Mouse (Mus musculus): ENCODE measurements around the gene Calhm2. TPM values are rescaled to one million over a fixed set of nuclear protein-coding genes. Genes with fewer than 3 reads are reported as not detected.

Calhm2 gene
- total RNA-seq, 2 experiments from 2014 or later: 3.4 to 3.9 TPM

DNA sequence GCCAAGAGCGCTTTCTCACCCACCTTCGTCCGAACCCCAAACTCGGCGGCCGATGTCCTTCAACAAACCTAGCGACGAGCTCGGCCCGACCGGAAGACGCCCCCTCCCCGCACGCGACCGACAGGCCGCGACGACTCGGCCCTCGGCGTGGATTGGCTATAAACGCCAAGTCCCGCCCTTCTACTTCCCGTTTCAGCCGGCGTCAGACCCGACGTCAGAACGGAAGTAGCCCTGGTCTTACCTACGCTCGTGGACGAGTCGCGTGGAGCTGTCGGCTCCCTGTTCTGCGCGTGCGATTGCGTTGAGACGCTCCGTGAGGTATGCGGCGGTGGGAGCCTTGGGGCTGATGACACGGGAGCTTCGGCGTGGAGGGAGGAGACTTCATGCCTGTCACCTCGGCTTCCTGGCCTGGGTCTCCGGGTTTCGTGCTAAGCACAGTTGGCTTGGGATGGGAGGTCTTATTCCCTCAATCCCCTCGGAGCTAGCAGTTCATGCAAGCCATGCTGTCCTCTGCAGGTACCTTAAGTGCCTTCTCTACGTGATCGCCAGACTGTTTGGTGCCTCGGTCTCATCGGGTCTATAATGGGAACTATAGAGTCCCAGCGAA, 47.4 kb downstream of the Calhm2 start, which contains the start of the genes Usmg5 and Pdcd11:
TSS of gene Usmg5 (minus strand) at position 98 of the 607 bp plus-strand sequence.
TSS of gene Pdcd11 (plus strand) at position 219 of the 607 bp plus-strand sequence.
- intact Hi-C loops (cut with DNase I): no loop called here
- peak; percentile 92 for DNase-seq (ENCODE audit: low spot score)

DNA sequence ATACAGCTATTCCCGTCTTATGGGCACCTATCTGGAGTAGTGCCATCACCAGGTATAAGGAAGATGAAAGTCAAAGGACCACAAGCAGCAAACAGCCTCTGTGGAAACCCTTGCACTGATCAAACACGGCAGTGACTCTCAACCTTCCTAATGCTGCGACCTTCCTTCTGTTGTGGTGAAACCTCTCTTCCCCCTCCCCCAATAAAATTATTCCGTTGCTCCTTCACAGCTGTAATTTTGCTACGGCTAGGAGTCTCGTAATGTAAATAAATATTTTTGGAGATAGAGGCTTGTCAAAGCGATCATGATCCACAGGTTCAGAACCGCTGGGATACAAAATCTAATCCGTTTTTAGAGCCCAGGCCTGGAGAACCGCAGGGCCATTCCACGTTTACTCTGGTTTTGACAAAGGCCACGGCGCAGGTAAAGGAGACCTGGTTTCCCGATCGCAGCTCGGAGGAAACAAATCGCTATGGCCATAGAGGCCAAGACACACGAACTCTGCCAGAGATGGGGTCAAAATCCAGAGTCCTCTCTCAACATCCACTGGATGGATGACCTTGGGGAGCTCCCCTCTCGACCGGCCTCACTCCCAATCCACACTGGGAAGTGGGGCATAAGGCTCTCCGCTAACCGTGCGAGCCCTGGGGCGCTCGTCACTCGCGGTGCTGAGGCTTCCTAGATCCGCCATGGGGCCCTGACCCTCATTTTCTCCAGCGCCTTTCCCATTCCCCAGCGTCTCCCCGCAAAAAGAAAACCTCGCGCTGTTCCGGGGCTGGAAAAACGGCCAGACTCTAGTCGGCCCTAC, 48.2 kb downstream of the Calhm2 start:
- intact Hi-C loops (cut with DNase I): loop anchor here (2.0 kb wide), 1 partner anchor 21 kb away; no protein-coding TSS in a partner anchor
- no peak for DNase-seq (ENCODE audit: low spot score)

DNA sequence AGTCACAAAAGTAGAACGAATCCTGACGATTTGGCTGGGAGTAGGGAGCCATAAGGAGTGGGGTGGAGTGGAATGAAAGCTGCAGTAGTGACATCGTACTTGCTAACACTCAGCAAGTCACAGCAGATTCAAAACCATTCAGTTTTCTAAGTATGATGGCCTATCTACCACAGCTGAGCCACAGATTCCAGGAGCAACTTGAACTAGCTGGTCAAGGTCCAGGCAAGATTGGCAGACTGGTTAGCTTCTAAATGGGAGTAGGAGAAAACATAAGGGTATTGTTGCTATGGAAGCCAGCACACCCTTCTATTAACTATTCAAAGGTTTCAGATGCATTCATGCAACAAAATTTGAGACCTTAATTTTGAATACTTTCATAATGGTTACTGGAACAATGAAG, 49.9 kb downstream of the Calhm2 start:
- no peak for DNase-seq (ENCODE audit: low spot score)
- intact Hi-C loops (cut with DNase I): loop anchor here (2.0 kb wide), 1 partner anchor 19 kb away; no protein-coding TSS in a partner anchor

DNA sequence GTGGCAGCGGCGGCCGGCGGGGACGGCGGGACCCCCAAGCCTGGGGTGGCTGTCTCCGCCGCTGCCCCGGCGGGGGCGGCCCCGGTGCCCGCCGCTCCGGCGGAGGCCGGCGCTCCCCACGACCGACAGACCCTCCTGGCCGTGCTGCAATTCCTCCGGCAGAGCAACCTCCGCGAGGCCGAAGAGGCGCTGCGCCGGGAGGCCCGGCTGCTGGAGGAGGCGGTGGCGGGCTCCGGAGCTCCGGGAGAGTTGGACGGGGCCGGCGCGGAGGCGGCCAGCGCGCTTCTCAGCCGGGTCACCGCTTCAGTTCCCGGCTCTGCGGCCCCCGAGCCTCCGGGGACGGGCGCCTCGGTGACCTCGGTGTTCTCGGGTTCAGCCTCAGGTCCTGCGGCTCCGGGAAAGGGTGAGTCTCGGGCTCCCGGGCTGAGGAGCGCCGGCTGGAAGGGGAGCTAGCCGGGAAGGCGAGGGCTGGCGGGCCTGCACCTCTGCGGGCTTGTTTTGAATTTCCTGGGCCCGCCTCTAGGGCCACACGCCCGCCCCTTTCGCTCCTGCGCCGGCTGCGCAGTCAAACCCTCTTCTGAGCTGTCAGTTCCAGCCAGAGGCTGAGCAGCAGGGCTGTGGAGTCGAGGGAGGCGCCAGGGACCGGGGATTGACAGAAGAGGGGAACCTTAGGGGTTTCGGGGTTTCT, 70.0 kb downstream of the Calhm2 start:
- DNase-seq (ENCODE audit: low spot score): peak; percentile 70
- intact Hi-C loops (cut with DNase I): loop anchor here (2.0 kb wide), 1 partner anchor 21 kb away; no protein-coding TSS in a partner anchor

DNA sequence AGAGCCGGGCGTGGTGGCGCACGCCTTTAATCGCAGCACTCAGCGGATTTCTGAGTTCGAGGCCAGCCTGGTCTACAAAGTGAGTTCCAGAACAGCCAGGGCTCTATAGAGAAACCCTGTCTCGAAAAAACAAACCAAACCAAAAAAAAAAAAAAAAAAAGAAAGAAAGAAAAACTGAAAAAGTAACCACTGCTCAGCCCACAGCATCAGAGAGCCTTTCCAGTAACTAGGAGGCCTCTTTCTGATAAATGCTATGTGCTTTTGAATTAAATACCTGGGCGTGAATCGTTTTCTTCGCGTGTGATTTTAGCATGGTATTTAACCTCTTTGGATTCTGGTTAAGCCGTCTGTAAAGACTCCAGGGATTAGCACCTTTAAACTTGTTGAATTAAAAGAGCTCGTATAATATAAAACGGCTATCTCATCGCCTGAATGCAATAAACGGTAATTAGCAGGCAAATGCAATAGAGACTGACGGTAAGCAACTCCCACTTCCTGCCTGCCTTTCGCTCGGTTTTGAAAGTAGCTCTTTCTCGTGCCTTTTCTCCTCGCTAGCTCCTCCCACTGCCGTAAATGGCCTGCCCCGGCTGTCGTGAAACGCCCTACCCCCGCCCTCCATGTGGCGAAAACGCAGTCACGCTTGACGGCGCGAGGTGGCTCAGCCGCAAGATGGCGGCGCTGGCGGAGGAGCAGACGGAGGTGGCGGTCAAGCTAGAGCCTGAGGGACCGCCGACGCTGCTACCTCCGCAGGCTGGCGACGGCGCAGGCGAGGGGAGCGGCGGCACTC, 70.8 kb downstream of the Calhm2 start, which contains the start of gene Taf5:
TSS of gene Taf5 (plus strand) at position 651 of the 787 bp plus-strand sequence.
- peak; percentile 93 for DNase-seq (ENCODE audit: low spot score)
- intact Hi-C loops (cut with DNase I): no loop called here

DNA sequence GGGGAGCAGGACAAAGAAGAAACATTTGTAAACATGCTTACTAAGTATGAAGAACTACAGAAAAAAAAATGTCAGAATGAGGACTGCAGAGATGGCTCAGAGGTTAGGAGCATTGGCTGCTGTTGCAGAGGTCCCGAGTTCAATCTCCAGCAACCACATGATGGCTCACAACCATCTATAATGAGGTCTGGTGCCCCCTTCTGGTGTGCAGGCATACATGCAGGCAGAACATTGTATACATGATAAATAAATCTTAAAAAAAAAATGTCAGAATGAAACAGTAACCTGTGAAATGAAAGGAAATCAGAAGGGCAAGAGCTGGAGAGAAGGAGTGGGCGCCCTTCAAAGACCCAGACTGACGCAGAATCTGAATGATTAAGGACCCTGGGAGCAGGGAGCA, 72.2 kb downstream of the Calhm2 start:
- no peak for DNase-seq (ENCODE audit: low spot score)
- intact Hi-C loops (cut with DNase I): no loop called here

DNA sequence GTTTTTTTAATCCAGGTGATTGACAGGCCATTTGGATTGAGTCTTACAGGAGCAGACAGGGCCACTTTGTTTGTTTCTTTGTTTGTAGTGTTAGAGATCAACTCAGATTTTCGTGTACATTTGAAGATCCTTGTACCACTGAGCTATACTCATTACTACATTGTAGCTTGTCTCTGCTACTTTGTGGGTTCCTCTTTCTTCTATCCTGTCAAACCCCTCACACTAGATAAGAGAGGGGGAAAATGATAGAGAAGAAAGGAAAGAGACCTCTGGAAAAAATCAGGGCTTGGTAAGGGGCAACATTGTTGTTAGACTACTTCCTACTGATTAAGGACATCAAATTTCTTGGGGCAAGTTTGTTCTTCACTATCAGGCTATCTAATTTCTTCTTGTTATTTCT, 80.4 kb downstream of the Calhm2 start:
- DNase-seq (ENCODE audit: low spot score): no peak
- intact Hi-C loops (cut with DNase I): no loop called here

Other genes starting within 250 kb of the Calhm2 start
- gene Ina, start 123.6 kb downstream of the Calhm2 start, total RNA-seq (2021): not detected
- 10 to 100 TPM; 65.0 to 71.7 TPM for gene Nt5c2, start 123.1 kb downstream of the Calhm2 start, total RNA-seq (2021)
- 1 to 10 TPM; 2.8 to 3.2 TPM for gene Pcgf6, start 87.4 kb downstream of the Calhm2 start, total RNA-seq (2021)
- 1 to 10 TPM; 2.7 to 3.5 TPM for gene Taf5, start 70.5 kb downstream of the Calhm2 start, total RNA-seq (2021)
- gene Usmg5, start 47.6 kb downstream of the Calhm2 start, total RNA-seq (2021): 1,000 to 10,000 TPM; 2,458 to 2,607 TPM
- gene Pdcd11, start 47.5 kb downstream of the Calhm2 start, total RNA-seq (2021): 10 to 100 TPM; 10.5 to 11.0 TPM
- gene Calhm1, start 6.0 kb upstream of the Calhm2 start, total RNA-seq (2021): not detected
- not detected for gene Calhm3, start 19.5 kb upstream of the Calhm2 start, total RNA-seq (2021)
- gene Neurl1a, start 40.5 kb upstream of the Calhm2 start, total RNA-seq (2021): 1 to 10 TPM; 1.0 to 1.1 TPM